Mouse (Mus musculus): ENCODE measurements around the gene Zbtb5.
"Not testable (repeated sequence)": the region's sequence is repeated elsewhere in the genome, so short reads cannot be mapped to it uniquely, and the experiment has no call there.

The Zbtb5 gene

GRCm38 (mm10) chr4:44970056-44970455 lies 42.2 kb downstream of the Zbtb5 start:
- DNase-seq (ENCODE audit: low spot score) = no peak

- no peak for DNase-seq (ENCODE audit: low spot score)
Observed at GRCm38 (mm10) chr4:44967402-44967801, 44.8 kb downstream of the Zbtb5 start.

GRCm38 (mm10) chr4:44965736-44966135 lies 46.5 kb downstream of the Zbtb5 start:
- DNase-seq (ENCODE audit: low spot score) = no peak

GRCm38 (mm10) chr4:44965175-44965574 lies 47.0 kb downstream of the Zbtb5 start:
- DNase-seq (ENCODE audit: low spot score) = no peak

GRCm38 (mm10) chr4:44963156-44963555 lies 49.1 kb downstream of the Zbtb5 start:
- no peak for DNase-seq (ENCODE audit: low spot score)

- DNase-seq (ENCODE audit: low spot score) = no peak
Observed at GRCm38 (mm10) chr4:44959220-44959619, 53.0 kb downstream of the Zbtb5 start.

GRCm38 (mm10) chr4:44958776-44959175 lies 53.4 kb downstream of the Zbtb5 start:
- no peak for DNase-seq (ENCODE audit: low spot score)

- no peak for DNase-seq (ENCODE audit: low spot score)
Observed at GRCm38 (mm10) chr4:44953041-44953440, 59.2 kb downstream of the Zbtb5 start.

- no peak for DNase-seq (ENCODE audit: low spot score)
Observed at GRCm38 (mm10) chr4:44948314-44948713, 63.9 kb downstream of the Zbtb5 start.

- no peak for DNase-seq (ENCODE audit: low spot score)
Observed at GRCm38 (mm10) chr4:44947464-44947863, 64.7 kb downstream of the Zbtb5 start.

GRCm38 (mm10) chr4:44946126-44946525 lies 66.1 kb downstream of the Zbtb5 start:
- not testable (repeated sequence) for DNase-seq (ENCODE audit: low spot score)

GRCm38 (mm10) chr4:44944426-44945075 lies 67.7 kb downstream of the Zbtb5 start:
- no peak for DNase-seq (ENCODE audit: low spot score)

GRCm38 (mm10) chr4:44943480-44943879 lies 68.7 kb downstream of the Zbtb5 start:
- no peak for DNase-seq (ENCODE audit: low spot score)

- no peak for DNase-seq (ENCODE audit: low spot score)
Observed at GRCm38 (mm10) chr4:44942237-44942636, 70.0 kb downstream of the Zbtb5 start.

Measured in left cerebral cortex, adult 11 months (tissue).